Mouse (Mus musculus): Measurements from ENCODE around the gene Duox2. TPM values are rescaled to one million over a fixed set of nuclear protein-coding genes. Genes with fewer than 3 reads are reported as not detected.

Gene Duox2
- polyA plus RNA-seq, 1 experiment from 2014 or later = not detected

GRCm38 (mm10) chr2:122315372-122315771, 17.1 kb upstream of the Duox2 start, which contains the start of gene Duox1:
Duox1 (plus strand) TSS chr2:122315672.
- Histone ChIP-seq H3K27me3 (peaks cover 53% of the 10 kb centered on the region), H3K27ac (no peak within 1 kb of the TSS), H3K9me3 (replicated peaks) (no peaks in the 10 kb centered on the region), H3K36me3 (ENCODE audit: poor library complexity, severe bottlenecking) (no peaks in the 10 kb centered on the region), H3K4me1 (peaks cover 7% of the 10 kb centered on the region; the same call in 1 of the 2 replicates), H3K4me3 (no peak within 1 kb of the TSS), H3K4me2 (no peak within 1 kb of the TSS), H3K9ac (no peak within 1 kb of the TSS)
- 88% methylated on average over 7 of the region's 7 CpGs for WGBS
- no peak for ATAC-seq

- ATAC-seq = 0 out of 2 replicates have a peak, but pooled peaks have one; percentile 24
- H3K4me1 ChIP-seq = peaks cover 7% of the 10 kb centered on the region; the same call in 1 of the 2 replicates
- WGBS = 3% methylated on average over 24 of the region's 24 CpGs
- H3K27me3 ChIP-seq = peaks cover 56% of the 10 kb centered on the region
- H3K9ac ChIP-seq = no peak within 1 kb of the TSS; the same call in 1 of the 2 replicates
- H3K4me2 ChIP-seq = peak within 1 kb of the TSS; percentile 50
- H3K36me3 ChIP-seq (ENCODE audit: poor library complexity, severe bottlenecking) = no peaks in the 10 kb centered on the region
- no peaks in the 10 kb centered on the region for H3K9me3 ChIP-seq (replicated peaks)
- H3K27ac ChIP-seq = no peak within 1 kb of the TSS
- H3K4me3 ChIP-seq = peak within 1 kb of the TSS; percentile 27
Measured at GRCm38 (mm10) chr2:122313536-122313935, 15.3 kb upstream of the Duox2 start, which contains the start of gene Duoxa1. Duoxa1 (minus strand) TSS chr2:122313730.

- ATAC-seq = peak; percentile 74
- peak overlapping the region; percentile 27 for H3K4me3 ChIP-seq
Measured at GRCm38 (mm10) chr2:122312722-122313417, 14.6 kb upstream of the Duox2 start.

GRCm38 (mm10) chr2:122311561-122311960, 13.3 kb upstream of the Duox2 start:
- no peak overlapping the region for H3K4me3 ChIP-seq
- no peak overlapping the region for H3K9ac ChIP-seq
- H3K27me3 ChIP-seq = peaks cover 60% of the 10 kb centered on the region
- ATAC-seq = no peak
- no peaks in the 10 kb centered on the region for H3K9me3 ChIP-seq (replicated peaks)
- H3K36me3 ChIP-seq (ENCODE audit: poor library complexity, severe bottlenecking) = no peaks in the 10 kb centered on the region
- WGBS = 38% methylated on average over 2 of the region's 2 CpGs
- H3K4me2 ChIP-seq = no peak overlapping the region
- no peak overlapping the region for H3K27ac ChIP-seq
- H3K4me1 ChIP-seq = peaks cover 7% of the 10 kb centered on the region; the same call in 1 of the 2 replicates

More at GRCm38 (mm10) chr2:122312722-122313417, 14.6 kb upstream of the Duox2 start:
- Histone ChIP-seq H3K27me3 (peaks cover 56% of the 10 kb centered on the region), H3K4me2 (peak overlapping the region; percentile 50), H3K4me1 (peaks cover 7% of the 10 kb centered on the region; the same call in 1 of the 2 replicates), H3K27ac (no peak overlapping the region), H3K36me3 (ENCODE audit: poor library complexity, severe bottlenecking) (no peaks in the 10 kb centered on the region), H3K9ac (no peak overlapping the region; the same call in 1 of the 2 replicates), H3K9me3 (replicated peaks) (no peaks in the 10 kb centered on the region)
- WGBS = 5% methylated on average over 27 of the region's 27 CpGs

GRCm38 (mm10) chr2:122309647-122310046, 11.4 kb upstream of the Duox2 start:
- no peak for ATAC-seq
- H3K4me3 ChIP-seq = no peak overlapping the region
- H3K9me3 ChIP-seq (replicated peaks) = no peaks in the 10 kb centered on the region
- no peaks in the 10 kb centered on the region for H3K36me3 ChIP-seq (ENCODE audit: poor library complexity, severe bottlenecking)
- H3K4me1 ChIP-seq = peaks cover 7% of the 10 kb centered on the region; the same call in 1 of the 2 replicates
- no peak overlapping the region for H3K9ac ChIP-seq
- WGBS = 53% methylated on average over 3 of the region's 3 CpGs
- H3K4me2 ChIP-seq = no peak overlapping the region
- H3K27me3 ChIP-seq = peaks cover 64% of the 10 kb centered on the region
- H3K27ac ChIP-seq = no peak overlapping the region

GRCm38 (mm10) chr2:122306184-122306583, 7.9 kb upstream of the Duox2 start:
- 63% methylated on average over 4 of the region's 4 CpGs for WGBS
- no peak for ATAC-seq

GRCm38 (mm10) chr2:122305097-122305892, 7.0 kb upstream of the Duox2 start:
- Histone ChIP-seq H3K9ac (no peak overlapping the region), H3K4me2 (no peak overlapping the region), H3K4me1 (peaks cover 16% of the 10 kb centered on the region), H3K27me3 (peaks cover 74% of the 10 kb centered on the region), H3K4me3 (no peak overlapping the region), H3K27ac (no peak overlapping the region), H3K36me3 (ENCODE audit: poor library complexity, severe bottlenecking) (no peaks in the 10 kb centered on the region), H3K9me3 (replicated peaks) (no peaks in the 10 kb centered on the region)
- no peak for ATAC-seq
- 86% methylated on average over 16 of the region's 16 CpGs for WGBS

More at GRCm38 (mm10) chr2:122306184-122306583, 7.9 kb upstream of the Duox2 start:
- no peak overlapping the region for H3K27ac ChIP-seq
- H3K9me3 ChIP-seq (replicated peaks) = no peaks in the 10 kb centered on the region
- H3K36me3 ChIP-seq (ENCODE audit: poor library complexity, severe bottlenecking) = no peaks in the 10 kb centered on the region
- no peak overlapping the region for H3K4me2 ChIP-seq
- H3K9ac ChIP-seq = no peak overlapping the region
- peaks cover 65% of the 10 kb centered on the region for H3K27me3 ChIP-seq
- H3K4me3 ChIP-seq = no peak overlapping the region
- H3K4me1 ChIP-seq = peaks cover 12% of the 10 kb centered on the region

- ATAC-seq = no peak
- Histone ChIP-seq H3K4me3 (no peak overlapping the region), H3K9me3 (replicated peaks) (no peaks in the 10 kb centered on the region), H3K9ac (no peak overlapping the region), H3K36me3 (ENCODE audit: poor library complexity, severe bottlenecking) (no peaks in the 10 kb centered on the region), H3K27ac (no peak overlapping the region), H3K4me1 (peaks cover 16% of the 10 kb centered on the region), H3K4me2 (no peak overlapping the region), H3K27me3 (peaks cover 79% of the 10 kb centered on the region)
- WGBS = 88% methylated on average over 6 of the region's 6 CpGs
Measured at GRCm38 (mm10) chr2:122304544-122304943, 6.3 kb upstream of the Duox2 start.

GRCm38 (mm10) chr2:122302574-122303241, 4.5 kb upstream of the Duox2 start:
- peaks cover 34% of the 10 kb centered on the region for H3K4me1 ChIP-seq
- ATAC-seq = peak; percentile 67
- 10% methylated on average over 9 of the region's 9 CpGs for WGBS
- H3K9ac ChIP-seq = no peak overlapping the region
- H3K9me3 ChIP-seq (replicated peaks) = no peaks in the 10 kb centered on the region
- peak overlapping the region; percentile 45; the same call in 1 of the 2 replicates for H3K4me3 ChIP-seq
- H3K27ac ChIP-seq = no peak overlapping the region
- H3K27me3 ChIP-seq = peaks cover 90% of the 10 kb centered on the region
- H3K4me2 ChIP-seq = peak overlapping the region; percentile 81; the same call in 1 of the 2 replicates
- no peaks in the 10 kb centered on the region for H3K36me3 ChIP-seq (ENCODE audit: poor library complexity, severe bottlenecking)

GRCm38 (mm10) chr2:122301921-122302573, 3.8 kb upstream of the Duox2 start:
- Histone ChIP-seq H3K27ac (no peak overlapping the region), H3K4me3 (peak overlapping the region; percentile 45), H3K9ac (peak overlapping the region; percentile 62), H3K9me3 (replicated peaks) (no peaks in the 10 kb centered on the region), H3K4me1 (peaks cover 39% of the 10 kb centered on the region), H3K4me2 (peak overlapping the region; percentile 81), H3K36me3 (ENCODE audit: poor library complexity, severe bottlenecking) (no peaks in the 10 kb centered on the region), H3K27me3 (peaks cover 94% of the 10 kb centered on the region)
- 5% methylated on average over 23 of the region's 23 CpGs for WGBS
- no peak for ATAC-seq

Data from forebrain, embryonic 13.5 days (tissue).